Mouse (Mus musculus) megakaryocyte, embryonic 14.5 days (primary cell): ENCODE results near the gene Hist1h2bk. TPM values are rescaled to one million over a fixed set of nuclear protein-coding genes. Genes with fewer than 3 reads are reported as not detected.

Source experiments
- H3K27me3 ChIP-seq: replicated peaks from 2 replicates; pipeline ENCODE3; 2012; ENCODE audit warnings: inconsistent platforms
- H3K36me3 ChIP-seq: replicated peaks from 2 replicates; pipeline ENCODE3; 2012; ENCODE audit warnings: low read length, inconsistent platforms, mixed read lengths
- H3K4me1 ChIP-seq: 2 replicates; pipeline ENCODE4 v1.6.1; 2012; ENCODE audit warnings: inconsistent platforms
- H3K4me3 ChIP-seq: replicated peaks from 2 replicates; pipeline ENCODE3; 2012; ENCODE audit warnings: moderate library complexity, mild to moderate bottlenecking, inconsistent platforms
- H3K9me3 ChIP-seq: 2 replicates; pipeline ENCODE4 v1.6.1; 2012; ENCODE audit warnings: inconsistent platforms
- FLI1 ChIP-seq: IDR thresholded peaks from 2 replicates; pipeline ENCODE4 v1.6.1; 2012; ENCODE audit warnings: low read length, inconsistent platforms, mixed read lengths
- GATA1 ChIP-seq: IDR thresholded peaks from 3 replicates; pipeline ENCODE4 v1.6.1; 2012; ENCODE audit warnings: mixed read lengths, low read length, inconsistent platforms, borderline replicate concordance
- polyA plus RNA-seq: library from polyadenylated mRNA; stranded (reverse); fragments of >175 nt; gene quantifications from 2 replicates; pipeline ENCODE4 v1.2.3, GENCODE M21; 2012; ENCODE audit warnings: low replicate concordance; ENCODE audit not compliant: insufficient read depth

The Hist1h2bk gene
- polyA plus RNA-seq, 1 experiment, result 7.0 TPM

- Histone ChIP-seq H3K4me1 (peaks cover 51% of the 10 kb centered on the region), H3K27me3 (no peaks in the 10 kb centered on the region), H3K4me3 (peak overlapping the region; percentile 90), H3K9me3 (no peaks in the 10 kb centered on the region), H3K36me3 (no peaks in the 10 kb centered on the region)
- TF ChIP-seq FLI1 (no peak), GATA1 (no peak)
Measured at GRCm38 (mm10) chr13:22028673-22029460, 6.8 kb upstream of the Hist1h2bk start.

DNA sequence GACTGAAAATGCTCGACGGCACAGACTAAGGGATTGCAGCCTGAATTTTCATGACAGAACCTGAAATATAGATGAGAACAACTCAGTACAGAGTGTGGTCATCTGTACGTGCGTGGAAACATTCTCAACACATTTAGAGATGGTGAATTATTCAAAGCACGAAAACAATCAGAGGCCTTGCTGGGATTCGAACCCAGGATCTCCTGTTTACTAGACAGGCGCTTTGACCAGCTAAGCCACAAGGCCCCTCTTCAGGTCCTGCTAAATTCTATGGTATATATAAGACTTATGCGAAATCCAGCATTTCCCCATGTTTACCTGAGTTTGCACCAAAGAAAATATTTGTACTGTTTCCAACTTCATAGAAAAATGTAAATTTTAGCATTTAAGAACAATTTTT lies 5.7 kb upstream of the Hist1h2bk start:
- no peaks in the 10 kb centered on the region for H3K36me3 ChIP-seq
- H3K9me3 ChIP-seq, result no peaks in the 10 kb centered on the region
- H3K4me3 ChIP-seq, result no peak overlapping the region
- TF ChIP-seq FLI1 (no peak), GATA1 (no peak)
- H3K27me3 ChIP-seq, result no peaks in the 10 kb centered on the region
- peaks cover 56% of the 10 kb centered on the region for H3K4me1 ChIP-seq

GRCm38 (mm10) chr13:22030493-22030892 lies 5.2 kb upstream of the Hist1h2bk start:
- no peak overlapping the region for H3K4me3 ChIP-seq
- no peaks in the 10 kb centered on the region for H3K9me3 ChIP-seq
- H3K36me3 ChIP-seq, result no peaks in the 10 kb centered on the region
- H3K4me1 ChIP-seq, result peaks cover 57% of the 10 kb centered on the region
- TF ChIP-seq FLI1 (no peak), GATA1 (no peak)
- H3K27me3 ChIP-seq, result no peaks in the 10 kb centered on the region

DNA sequence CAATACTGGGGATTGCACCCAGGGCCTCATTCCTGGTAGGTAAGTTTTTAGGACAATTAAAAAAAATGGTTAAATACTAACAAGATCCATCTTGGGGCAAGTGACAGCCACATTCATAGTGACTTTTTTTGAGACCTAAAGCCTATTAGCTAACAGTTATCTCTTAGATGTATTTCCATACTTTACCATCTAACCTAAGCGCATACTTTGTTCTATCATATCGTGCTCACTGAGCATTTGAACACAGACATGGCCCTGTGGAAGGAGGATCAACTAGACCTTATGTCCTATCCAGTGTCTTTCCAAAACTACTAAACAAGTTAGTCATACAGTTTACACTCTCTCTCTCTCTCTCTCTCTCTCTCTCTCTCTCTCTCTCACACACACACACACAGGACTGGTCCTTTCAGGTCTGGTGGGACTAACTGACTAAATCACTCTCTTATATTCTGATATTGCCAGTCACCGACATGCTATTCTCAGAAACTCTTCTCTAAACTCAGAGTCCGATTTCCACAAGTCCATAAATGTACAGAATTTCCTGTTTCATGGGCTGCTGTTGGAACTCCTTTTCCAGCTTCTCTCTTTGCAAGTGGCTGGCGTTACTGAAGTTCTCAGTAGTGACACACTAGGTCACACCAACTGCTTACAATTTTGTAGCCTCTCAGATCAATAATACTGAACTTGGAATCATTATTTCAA lies 1.8 kb upstream of the Hist1h2bk start:
- peaks cover 65% of the 10 kb centered on the region for H3K4me1 ChIP-seq
- no peaks in the 10 kb centered on the region for H3K36me3 ChIP-seq

GRCm38 (mm10) chr13:22034443-22035266 lies 1.0 kb upstream of the Hist1h2bk start:
- H3K4me3 ChIP-seq, result peak overlapping the region; percentile 87
- H3K4me1 ChIP-seq, result peaks cover 60% of the 10 kb centered on the region
- no peaks in the 10 kb centered on the region for H3K9me3 ChIP-seq
- no peaks in the 10 kb centered on the region for H3K36me3 ChIP-seq
- TF ChIP-seq FLI1 (no peak), GATA1 (no peak)
- H3K27me3 ChIP-seq, result no peaks in the 10 kb centered on the region

More for the DNA sequence above, 1.8 kb upstream of the Hist1h2bk start:
- no peaks in the 10 kb centered on the region for H3K9me3 ChIP-seq
- no peaks in the 10 kb centered on the region for H3K27me3 ChIP-seq
- peak overlapping the region; percentile 18 for H3K4me3 ChIP-seq
- TF ChIP-seq GATA1 (no peak), FLI1 (no peak)

DNA sequence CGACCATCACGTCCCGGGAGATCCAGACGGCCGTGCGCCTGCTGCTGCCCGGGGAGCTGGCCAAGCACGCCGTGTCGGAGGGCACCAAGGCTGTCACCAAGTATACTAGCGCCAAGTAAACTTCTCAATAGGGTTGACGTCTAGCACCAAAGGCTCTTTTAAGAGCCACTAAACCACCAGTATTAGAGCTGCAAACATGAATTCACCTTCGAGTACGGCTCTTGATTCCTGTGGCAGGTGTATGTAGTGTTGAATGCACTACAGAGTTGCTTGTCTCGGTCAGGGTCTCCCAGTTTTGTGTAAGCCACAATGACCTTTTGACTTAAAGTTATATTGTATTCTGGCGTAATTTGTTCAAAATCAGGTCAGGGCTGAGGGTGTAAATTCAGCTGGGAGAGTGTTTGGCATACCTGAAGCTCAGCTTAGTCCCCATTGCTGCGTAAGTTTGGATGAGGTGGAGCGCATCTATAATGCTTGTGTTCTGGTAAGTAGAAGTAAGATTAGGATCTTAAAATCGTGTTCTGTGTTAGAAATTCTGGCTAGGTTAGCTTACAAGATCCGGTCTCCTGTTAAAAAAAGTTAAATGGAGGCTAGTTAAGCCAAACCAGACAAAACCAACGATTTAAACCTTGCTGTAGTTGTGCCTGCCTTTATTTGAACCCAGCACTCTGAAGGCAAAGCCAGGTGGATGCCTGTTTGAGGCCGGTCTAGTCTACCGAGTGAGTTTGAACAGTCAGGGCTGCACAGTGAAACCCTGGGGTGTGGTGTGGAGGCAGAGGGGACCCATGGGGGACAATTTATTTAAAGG lies 683 bp downstream of the Hist1h2bk start:
- Histone ChIP-seq H3K9me3 (no peaks in the 10 kb centered on the region), H3K36me3 (no peaks in the 10 kb centered on the region), H3K4me1 (peaks cover 64% of the 10 kb centered on the region), H3K27me3 (no peaks in the 10 kb centered on the region), H3K4me3 (peak overlapping the region; percentile 89)
- TF ChIP-seq FLI1 (no peak), GATA1 (no peak)

DNA sequence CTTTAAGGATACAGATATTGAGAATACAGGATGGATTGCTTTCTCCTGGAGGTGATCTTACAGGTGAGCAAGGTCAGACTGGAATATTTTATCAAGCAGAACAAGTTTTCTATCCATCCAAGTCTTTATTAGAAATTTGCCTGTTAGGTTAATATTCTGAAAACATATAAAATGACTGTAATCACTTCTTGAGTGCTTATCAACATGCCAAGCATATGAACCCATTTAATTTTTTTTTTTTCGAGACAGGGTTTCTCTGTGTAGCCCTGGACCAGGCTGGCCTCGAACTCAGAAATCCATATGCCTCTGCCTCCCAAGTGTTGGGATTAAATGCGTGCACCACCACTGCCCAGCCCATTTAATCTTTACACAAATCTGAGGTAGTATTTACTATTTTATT lies 1.3 kb downstream of the Hist1h2bk start:
- TF ChIP-seq FLI1 (no peak), GATA1 (no peak)
- no peaks in the 10 kb centered on the region for H3K9me3 ChIP-seq
- H3K4me1 ChIP-seq, result peaks cover 65% of the 10 kb centered on the region
- H3K36me3 ChIP-seq, result no peaks in the 10 kb centered on the region
- no peaks in the 10 kb centered on the region for H3K27me3 ChIP-seq
- peak overlapping the region; percentile 89 for H3K4me3 ChIP-seq

GRCm38 (mm10) chr13:22037415-22037814 lies 1.7 kb downstream of the Hist1h2bk start:
- peak overlapping the region; percentile 28 for H3K4me3 ChIP-seq
- H3K36me3 ChIP-seq, result no peaks in the 10 kb centered on the region
- H3K4me1 ChIP-seq, result peaks cover 69% of the 10 kb centered on the region
- TF ChIP-seq GATA1 (no peak), FLI1 (no peak)
- H3K9me3 ChIP-seq, result no peaks in the 10 kb centered on the region
- H3K27me3 ChIP-seq, result no peaks in the 10 kb centered on the region

GRCm38 (mm10) chr13:22039364-22039763 lies 3.7 kb downstream of the Hist1h2bk start:
- TF ChIP-seq FLI1 (no peak), GATA1 (no peak)
- peaks cover 67% of the 10 kb centered on the region for H3K4me1 ChIP-seq
- H3K9me3 ChIP-seq, result no peaks in the 10 kb centered on the region
- H3K27me3 ChIP-seq, result no peaks in the 10 kb centered on the region
- H3K4me3 ChIP-seq, result peak overlapping the region; percentile 90
- no peaks in the 10 kb centered on the region for H3K36me3 ChIP-seq
